Mouse (Mus musculus) C2C12 (cell line): ENCODE measurements around the gene Bms1.

Experiments used
- CTCF ChIP-seq: IDR thresholded peaks from one replicate; pipeline ENCODE4 v1.5.1; 2011; ENCODE audit not compliant: control insufficient read depth, insufficient read depth, insufficient read length
- FOSL1 ChIP-seq: IDR thresholded peaks from one replicate; pipeline ENCODE4 v1.8.0; 2011; ENCODE audit warnings: mild to moderate bottlenecking, low read length; ENCODE audit not compliant: poor library complexity, insufficient read depth, severe bottlenecking
- MAX ChIP-seq: IDR thresholded peaks from one replicate; pipeline ENCODE4 v1.6.1; 2011; ENCODE audit warnings: mild to moderate bottlenecking, control low read depth
- MYOD1 ChIP-seq: IDR thresholded peaks from one replicate; pipeline ENCODE4 v1.6.1; 2011; ENCODE audit warnings: low read depth; ENCODE audit not compliant: control insufficient read depth, insufficient read length
- MYOG ChIP-seq: IDR thresholded peaks from one replicate; pipeline ENCODE4 v1.6.1; 2011; ENCODE audit not compliant: control insufficient read depth, insufficient read length; ENCODE audit errors: extremely low read depth
- USF1 ChIP-seq: IDR thresholded peaks from one replicate; pipeline ENCODE4 v1.6.1; 2011; ENCODE audit warnings: low read depth, mild to moderate bottlenecking, control low read depth, moderate library complexity

DNA sequence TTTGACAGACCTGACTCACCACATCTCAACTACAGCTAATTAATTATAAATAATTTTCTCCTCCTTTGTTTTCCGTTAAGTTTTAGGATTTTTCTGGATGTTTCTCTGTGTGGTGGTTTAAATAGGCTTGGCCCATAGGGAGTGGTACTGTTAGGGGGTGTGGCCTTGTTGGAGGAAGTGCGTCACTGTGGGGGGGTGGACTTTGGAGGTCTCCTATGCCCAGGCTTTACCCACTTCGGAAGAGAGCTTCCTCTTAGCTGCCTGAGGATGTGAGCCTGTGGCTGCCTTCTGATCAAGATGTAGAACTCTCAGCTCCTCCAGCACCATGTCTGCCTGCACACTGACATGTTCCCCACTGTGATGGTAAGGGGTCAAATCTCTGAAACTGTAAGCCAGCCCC is 71.1 kb downstream of the Bms1 start:
- TF ChIP-seq CTCF (no peak), MYOD1 (no peak), USF1 (no peak), MYOG (no peak), FOSL1 (no peak), MAX (no peak)
